Mouse (Mus musculus): ENCODE measurements around the gene Oxld1.

DNA sequence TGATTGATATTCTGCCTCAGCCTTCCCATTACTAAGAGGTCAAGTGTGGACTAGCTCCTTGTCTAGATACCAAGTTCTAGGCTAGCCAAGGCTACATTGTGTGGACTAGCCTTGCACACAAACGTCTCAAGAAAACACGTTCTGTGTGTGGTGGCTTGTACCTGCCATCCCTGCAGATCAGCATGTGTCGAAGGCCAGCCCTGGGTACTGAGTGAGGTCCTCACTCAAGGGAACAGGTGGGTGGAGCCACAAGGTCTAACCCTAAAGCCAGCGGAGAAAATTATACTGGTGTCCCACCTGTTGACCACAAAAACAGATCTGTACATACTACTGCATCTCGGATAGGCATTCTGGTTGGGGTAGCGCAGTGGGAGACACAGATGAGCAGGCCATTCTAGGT, 42.0 kb upstream of the Oxld1 start:
- TF ChIP-seq CTCF (conservative IDR thresholded peaks at IDR 0.05 in 1 of 2, IDR thresholded peaks at IDR 0.05 in 1 of 2; ENCODE audit: low read depth in 2 of 2, low read length in 2 of 2) (no peak), NRF1 (IDR thresholded peaks at IDR 0.05; ENCODE audit: low read depth, low read length) (no peak), POLR2A (IDR thresholded peaks at IDR 0.05; ENCODE audit: low read depth, low read length) (no peak), ZMIZ1 (IDR thresholded peaks at IDR 0.05; ENCODE audit: low read depth, low read length) (no peak), MXI1 (IDR thresholded peaks at IDR 0.05; ENCODE audit: low read depth, low read length) (no peak), TCF12 (IDR thresholded peaks at IDR 0.05; ENCODE audit: low read depth, low read length) (no peak), SIN3A (IDR thresholded peaks at IDR 0.05; ENCODE audit: low read length) (no peak), ELF1 (IDR thresholded peaks at IDR 0.05; ENCODE audit: low read depth, low read length) (no peak), MAZ (IDR thresholded peaks at IDR 0.05; ENCODE audit: low read depth, low read length) (no peak), MAFK (IDR thresholded peaks at IDR 0.05; ENCODE audit: insufficient replicate concordance, low read length) (no peak), CHD2 (IDR thresholded peaks at IDR 0.05; ENCODE audit: low read length) (no peak)

Data from CH12.LX (cell line).